Mouse (Mus musculus) neural tube, embryonic 12.5 days (tissue): ENCODE results near the gene Dnajc3. TPM values are rescaled to one million over a fixed set of nuclear protein-coding genes. Genes with fewer than 3 reads are reported as not detected.
A peak's percentile ranks its signal among the peaks of the same experiment; 100 is the strongest.

Experiments used
- ATAC-seq: fragments of 200-750 bp; cut with Nextera tagmentation; 2 replicates; pipeline ENCODE4 v1.8.0; 2017; ENCODE audit warnings: low read depth, mild to moderate bottlenecking, moderate TSS enrichment, moderate library complexity; ENCODE audit not compliant: low FRiP score
- H3K27ac ChIP-seq: fragments of 300-500 bp; sonication (generic); 2 replicates; pipeline ENCODE4 v1.5.1; 2016
- H3K27me3 ChIP-seq: fragments of 300-500 bp; sonication (generic); replicated peaks from 2 replicates; pipeline ENCODE4 v1.6.1; 2016; ENCODE audit warnings: mild to moderate bottlenecking
- H3K36me3 ChIP-seq: fragments of 300-500 bp; sonication (generic); 2 replicates; pipeline ENCODE4 v1.6.1; 2016; ENCODE audit warnings: mild to moderate bottlenecking
- H3K4me1 ChIP-seq: fragments of 300-500 bp; sonication (generic); 2 replicates; pipeline ENCODE4 v1.6.1; 2016
- H3K4me2 ChIP-seq: fragments of 300-500 bp; sonication (generic); replicated peaks from 2 replicates; pipeline ENCODE4 v1.6.1; 2016; ENCODE audit warnings: mild to moderate bottlenecking
- H3K4me3 ChIP-seq: fragments of 300-500 bp; sonication (generic); 2 replicates; pipeline ENCODE4 v1.5.1; 2016
- H3K9ac ChIP-seq: fragments of 300-500 bp; sonication (generic); 2 replicates; pipeline ENCODE4 v1.6.1; 2016; ENCODE audit warnings: mild to moderate bottlenecking
- H3K9me3 ChIP-seq: fragments of 300-500 bp; sonication (generic); 2 replicates; pipeline ENCODE4 v1.6.1; 2016; ENCODE audit warnings: mild to moderate bottlenecking
- WGBS: fragments of 180-500 bp; shearing (Covaris S2); methylation state at CpG from one replicate; pipeline ENCODE4 v1.1.7; 2016; 5-methylcytosine and 5-hydroxymethylcytosine counted together
- polyA plus RNA-seq: library from polyadenylated mRNA; unstranded; fragments of >200 nt; fragmentation: Nextera tagmentation; extraction: Ambion mirVana; gene quantifications from 2 replicates; pipeline ENCODE4 v1.2.1, GENCODE M21; 2016

The Dnajc3 gene
- polyA plus RNA-seq, 1 experiment from 2014 or later: 25.6 TPM

DNA sequence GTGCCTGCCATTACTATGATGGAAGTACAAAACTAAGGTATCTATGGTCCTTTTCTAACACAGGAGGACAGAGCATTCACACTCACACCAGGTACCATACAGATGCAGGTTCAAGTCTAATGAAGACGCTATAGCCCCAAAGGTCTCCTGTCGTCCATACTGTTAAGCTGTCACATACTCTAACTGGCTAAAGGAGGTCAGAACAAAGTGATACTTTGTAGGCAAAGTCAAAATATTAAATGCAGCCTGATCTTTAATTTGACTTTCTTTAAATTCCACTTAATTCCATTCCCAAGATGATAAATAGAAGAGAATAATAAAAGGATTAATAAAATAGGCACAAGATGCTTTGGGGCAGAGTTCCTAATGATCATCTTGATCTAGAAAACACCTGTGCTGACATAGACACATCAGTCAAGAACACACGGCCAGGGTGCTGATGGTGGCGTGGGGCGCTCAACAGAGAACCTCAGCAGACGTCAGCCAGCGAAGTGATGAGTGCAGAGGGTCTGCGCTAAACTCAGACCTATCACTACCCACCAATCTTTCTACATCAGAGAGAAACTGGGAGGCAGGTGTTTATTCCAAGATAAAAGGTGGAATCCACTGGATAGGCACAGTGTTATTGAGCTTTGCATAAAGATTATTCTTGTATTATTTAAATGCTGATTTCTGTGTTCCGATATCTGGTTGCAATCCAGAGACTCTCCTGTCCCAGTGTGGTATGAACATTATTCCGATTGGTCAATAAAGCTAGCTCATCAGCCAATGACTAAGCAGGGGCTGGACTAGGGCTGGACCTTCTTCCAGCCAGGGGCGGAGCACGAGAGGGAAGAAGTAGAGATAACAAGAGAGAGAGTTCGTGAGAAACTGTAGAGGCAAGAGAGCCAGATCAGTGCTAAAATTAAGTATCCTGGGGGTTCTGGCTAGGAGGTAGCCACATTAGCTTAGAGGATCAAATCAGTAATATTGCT is 50.0 kb downstream of the Dnajc3 start:
- 58% methylated on average over 13 of the region's 13 CpGs for WGBS
- no peak overlapping the region for H3K9ac ChIP-seq
- H3K27ac ChIP-seq: no peak overlapping the region
- ATAC-seq: peak; percentile 61; the same call in 1 of the 2 replicates
- no peaks in the 10 kb centered on the region for H3K4me1 ChIP-seq
- H3K27me3 ChIP-seq: no peaks in the 10 kb centered on the region
- H3K36me3 ChIP-seq: peaks cover 16% of the 10 kb centered on the region
- H3K4me3 ChIP-seq: no peak overlapping the region
- H3K4me2 ChIP-seq: peak overlapping the region; percentile 30; the same call in 1 of the 2 replicates
- no peaks in the 10 kb centered on the region for H3K9me3 ChIP-seq

DNA sequence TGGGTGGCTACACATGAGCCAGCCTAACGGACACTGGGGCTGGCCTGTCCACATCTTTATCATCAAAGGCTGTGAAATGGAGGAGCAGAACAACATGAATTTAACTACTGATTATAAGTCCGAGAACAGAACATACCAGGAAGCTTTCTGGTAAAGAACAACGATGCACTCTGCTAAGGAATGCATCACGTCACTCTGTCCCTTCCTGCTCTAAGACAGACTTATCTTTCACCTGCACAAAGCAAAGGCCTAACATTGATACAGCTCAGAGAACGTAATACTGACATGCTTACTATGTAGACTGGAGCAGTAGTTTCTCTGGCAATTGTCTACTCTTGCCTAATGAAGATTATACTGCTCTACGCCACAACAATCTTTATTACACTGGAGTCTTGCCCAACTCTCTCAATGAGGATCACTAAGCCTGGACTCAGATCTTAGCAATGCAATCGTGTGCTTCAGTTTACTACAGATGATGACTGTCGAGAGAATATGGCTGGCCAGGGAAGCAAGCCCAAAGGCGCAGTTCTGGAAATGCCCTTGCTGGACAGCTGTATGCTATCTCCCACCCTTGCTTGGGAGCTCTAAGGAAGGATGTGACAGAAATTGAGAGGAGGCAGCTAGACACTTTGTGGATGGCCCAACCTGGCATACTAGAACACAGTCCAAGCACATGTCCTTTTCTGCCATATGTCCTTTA is 57.6 kb downstream of the Dnajc3 start:
- ATAC-seq: no peak
- no peak overlapping the region for H3K27ac ChIP-seq
- no peak overlapping the region for H3K4me3 ChIP-seq
- no peaks in the 10 kb centered on the region for H3K9me3 ChIP-seq
- H3K4me2 ChIP-seq: no peak overlapping the region
- no peak overlapping the region for H3K9ac ChIP-seq
- H3K27me3 ChIP-seq: no peaks in the 10 kb centered on the region
- no peaks in the 10 kb centered on the region for H3K4me1 ChIP-seq
- H3K36me3 ChIP-seq: peaks cover 31% of the 10 kb centered on the region
- 89% methylated on average over 9 of the region's 9 CpGs for WGBS

DNA sequence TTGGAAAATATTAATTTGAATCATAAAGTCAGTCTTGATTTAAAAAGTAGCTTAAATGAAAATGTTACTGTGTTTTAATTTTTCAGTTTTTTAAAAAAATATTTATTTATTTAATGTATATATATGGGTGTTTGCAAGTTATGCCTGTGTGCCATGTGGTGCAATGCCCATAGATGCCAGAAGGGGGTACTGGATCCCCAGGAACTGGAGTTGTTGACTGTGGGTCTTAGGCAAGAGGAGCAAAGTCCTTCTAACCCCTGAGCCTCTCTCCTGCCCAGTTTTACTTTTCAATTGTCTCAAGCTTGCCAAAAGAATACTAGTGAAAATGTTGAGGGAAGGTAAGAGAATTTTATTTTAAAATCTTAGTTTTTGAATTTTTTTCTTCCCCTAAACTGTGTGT is 65.5 kb downstream of the Dnajc3 start:
- no peaks in the 10 kb centered on the region for H3K9me3 ChIP-seq
- peaks cover 13% of the 10 kb centered on the region for H3K36me3 ChIP-seq
- H3K9ac ChIP-seq: no peak overlapping the region
- ATAC-seq: no peak
- peaks cover 6% of the 10 kb centered on the region; the same call in 1 of the 2 replicates for H3K4me1 ChIP-seq
- H3K27me3 ChIP-seq: no peaks in the 10 kb centered on the region
- H3K4me2 ChIP-seq: no peak overlapping the region
- no peak overlapping the region for H3K4me3 ChIP-seq
- H3K27ac ChIP-seq: no peak overlapping the region

DNA sequence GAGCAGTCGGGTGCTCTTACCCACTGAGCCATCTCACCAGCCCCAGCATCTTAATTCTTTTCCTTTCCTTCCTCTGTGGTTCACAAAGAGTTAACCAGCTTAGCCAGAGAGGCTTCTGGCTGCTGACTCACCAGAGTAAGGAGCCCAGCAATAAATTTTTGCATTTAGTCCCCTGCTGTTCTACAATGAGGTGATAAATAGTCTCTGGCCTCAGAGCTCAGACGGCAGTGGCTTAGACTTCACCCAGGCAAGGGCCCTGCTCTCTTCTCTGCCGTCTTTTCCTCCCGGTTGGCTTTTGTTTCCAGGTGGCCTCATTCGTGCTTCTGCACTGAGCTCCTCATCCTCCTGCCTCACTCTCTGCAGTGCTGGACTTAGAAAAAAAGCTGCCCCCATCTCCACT is 68.1 kb downstream of the Dnajc3 start:
- 4% methylated on average over 5 of the region's 5 CpGs for WGBS
- ATAC-seq: peak; percentile 13; the same call in 1 of the 2 replicates
- no peak overlapping the region for H3K9ac ChIP-seq
- H3K27me3 ChIP-seq: no peaks in the 10 kb centered on the region
- H3K36me3 ChIP-seq: peaks cover 13% of the 10 kb centered on the region
- H3K9me3 ChIP-seq: no peaks in the 10 kb centered on the region
- H3K4me2 ChIP-seq: peak overlapping the region; percentile 88
- H3K4me1 ChIP-seq: peaks cover 6% of the 10 kb centered on the region; the same call in 1 of the 2 replicates
- no peak overlapping the region for H3K4me3 ChIP-seq
- H3K27ac ChIP-seq: peak overlapping the region; percentile 16; the same call in 1 of the 2 replicates

DNA sequence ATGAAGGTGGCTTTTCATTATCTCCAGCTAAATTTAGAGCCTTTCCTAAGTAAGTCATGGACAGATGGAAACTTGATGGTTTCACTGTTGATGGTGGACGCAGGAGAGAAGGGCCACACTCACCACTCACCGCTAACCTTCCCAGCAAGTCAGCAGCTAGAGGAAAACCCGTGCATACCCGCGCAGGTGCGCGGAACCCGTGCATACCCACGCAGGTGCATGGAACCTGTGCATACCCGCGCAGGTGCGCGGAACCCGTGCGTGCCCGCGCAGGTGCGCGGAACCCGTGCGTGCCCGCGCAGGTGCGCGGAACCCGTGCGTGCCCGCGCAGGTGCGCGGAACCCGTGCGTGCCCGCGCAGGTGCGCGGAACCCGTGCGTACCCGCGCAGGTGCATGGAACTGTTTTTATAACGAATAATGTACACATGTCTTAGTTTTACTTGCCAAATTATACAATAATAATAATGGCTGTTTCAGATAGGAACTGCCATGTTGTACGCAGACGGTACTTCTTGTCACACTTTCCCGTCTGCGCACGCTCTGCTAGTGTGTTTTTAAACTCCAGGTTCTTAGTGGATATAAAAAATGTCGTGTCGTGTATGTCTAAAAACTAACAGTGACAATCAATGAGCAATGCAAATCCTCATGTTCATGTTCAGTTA is 68.8 kb downstream of the Dnajc3 start:
- 1% methylated on average over 49 of the region's 49 CpGs for WGBS
- peak overlapping the region; percentile 39 for H3K4me3 ChIP-seq
- no peaks in the 10 kb centered on the region for H3K27me3 ChIP-seq
- peak; percentile 26; the same call in 1 of the 2 replicates for ATAC-seq
- peak overlapping the region; percentile 49; the same call in 1 of the 2 replicates for H3K9ac ChIP-seq
- H3K27ac ChIP-seq: no peak overlapping the region
- H3K36me3 ChIP-seq: peaks cover 9% of the 10 kb centered on the region
- peak overlapping the region; percentile 88 for H3K4me2 ChIP-seq
- no peaks in the 10 kb centered on the region for H3K9me3 ChIP-seq
- H3K4me1 ChIP-seq: peaks cover 6% of the 10 kb centered on the region; the same call in 1 of the 2 replicates

DNA sequence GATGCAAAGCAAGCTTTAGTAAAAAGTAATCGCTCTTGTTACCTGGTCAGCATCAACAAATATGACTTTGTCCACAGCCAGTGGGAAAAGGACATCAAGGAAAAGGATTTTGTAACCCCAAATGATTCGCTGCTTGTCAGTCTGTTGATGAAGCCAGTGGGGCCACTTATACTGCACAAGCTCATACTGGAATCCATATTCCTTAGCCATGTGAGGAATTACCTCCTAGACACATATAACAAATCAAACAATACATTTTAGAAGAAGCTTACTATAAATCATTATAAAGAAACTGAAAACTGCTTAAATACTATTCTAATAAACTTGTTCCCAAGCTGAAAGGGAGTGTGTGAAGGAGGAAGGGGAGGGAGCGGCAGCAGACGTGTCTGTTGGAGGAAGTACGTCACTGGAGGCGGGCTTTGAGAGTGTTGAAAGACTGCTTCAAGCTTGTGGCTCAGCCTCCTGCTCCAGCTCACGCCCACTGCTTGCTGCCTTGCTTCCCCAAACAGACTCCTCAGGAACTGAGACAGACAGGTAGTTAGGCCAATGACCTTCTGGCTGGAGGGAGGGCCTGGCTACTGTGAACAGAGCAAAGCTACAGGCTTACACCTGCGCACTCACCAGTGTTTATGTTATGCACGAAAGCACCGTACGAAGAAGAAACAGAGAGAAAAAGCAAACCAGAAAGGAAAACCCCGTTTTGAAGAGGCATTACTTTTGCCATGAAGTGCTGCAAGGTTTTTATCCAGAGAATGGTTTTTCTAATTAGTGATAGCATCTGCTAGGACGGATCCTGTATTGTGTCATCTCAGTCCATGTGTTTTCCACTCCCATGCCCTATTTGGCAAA is 69.6 kb downstream of the Dnajc3 start:
- Histone ChIP-seq H3K27ac (no peak overlapping the region), H3K9ac (peak overlapping the region; percentile 49; the same call in 1 of the 2 replicates), H3K4me1 (peaks cover 6% of the 10 kb centered on the region; the same call in 1 of the 2 replicates), H3K9me3 (no peaks in the 10 kb centered on the region), H3K4me2 (peak overlapping the region; percentile 88), H3K27me3 (no peaks in the 10 kb centered on the region), H3K36me3 (peaks cover 6% of the 10 kb centered on the region; the same call in 1 of the 2 replicates), H3K4me3 (peak overlapping the region; percentile 39)
- peak; percentile 99 for ATAC-seq
- WGBS: 1% methylated on average over 13 of the region's 13 CpGs

DNA sequence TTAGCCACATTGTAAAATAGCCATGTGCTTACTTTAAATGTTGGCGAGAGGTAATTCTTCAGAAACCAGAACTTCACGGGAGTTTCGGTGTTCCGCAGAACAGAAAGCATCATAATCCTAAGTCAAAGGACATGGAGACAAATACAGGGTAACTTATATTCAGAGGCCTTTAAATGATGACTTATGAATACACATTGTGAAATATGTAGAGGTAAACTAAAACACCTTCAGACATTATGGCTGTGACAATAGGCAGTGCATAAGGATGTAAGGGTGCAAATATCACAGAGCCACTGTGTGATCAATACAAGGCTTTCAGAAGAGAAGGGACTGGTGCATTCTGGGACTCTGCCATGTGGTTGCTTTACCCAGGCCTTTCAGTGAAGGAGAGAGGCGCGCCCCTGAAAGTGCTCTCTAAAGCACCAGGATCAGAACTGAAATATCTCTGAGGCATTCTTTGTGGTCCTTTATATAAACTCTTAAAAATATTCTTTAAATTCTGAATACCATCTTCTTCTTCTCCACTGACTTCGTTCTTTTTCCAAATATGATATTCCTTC is 70.3 kb downstream of the Dnajc3 start:
- H3K9me3 ChIP-seq: no peaks in the 10 kb centered on the region
- H3K4me3 ChIP-seq: 0 out of 2 replicates have a peak overlapping the region, but pooled peaks have one; percentile 39
- 54% methylated on average over 7 of the region's 7 CpGs for WGBS
- H3K4me2 ChIP-seq: peak overlapping the region; percentile 88
- peaks cover 6% of the 10 kb centered on the region; the same call in 1 of the 2 replicates for H3K4me1 ChIP-seq
- no peak overlapping the region for H3K27ac ChIP-seq
- peaks cover 3% of the 10 kb centered on the region; the same call in 1 of the 2 replicates for H3K36me3 ChIP-seq
- no peak for ATAC-seq
- no peaks in the 10 kb centered on the region for H3K27me3 ChIP-seq
- H3K9ac ChIP-seq: no peak overlapping the region

DNA sequence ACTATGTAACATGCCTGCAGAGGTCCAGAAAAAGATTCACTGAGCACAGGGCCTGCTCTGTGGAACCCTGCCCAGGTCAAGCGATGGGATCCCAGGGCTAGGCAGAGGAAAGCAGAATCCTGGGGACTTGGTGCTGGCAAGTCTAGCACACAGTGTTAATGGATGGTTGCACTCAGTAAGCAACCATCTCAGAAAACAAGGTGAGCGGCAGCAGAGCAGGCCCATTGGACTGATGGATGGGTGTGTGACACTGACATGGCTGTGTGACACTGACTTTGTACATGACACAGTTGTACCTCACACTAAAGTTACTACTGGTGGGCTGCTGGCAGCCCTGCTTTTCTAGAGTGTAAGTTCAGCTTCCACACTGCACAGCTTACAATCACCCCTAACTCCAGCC is 71.8 kb downstream of the Dnajc3 start:
- Histone ChIP-seq H3K4me3 (no peak overlapping the region), H3K9me3 (no peaks in the 10 kb centered on the region), H3K27me3 (no peaks in the 10 kb centered on the region), H3K4me2 (no peak overlapping the region), H3K27ac (no peak overlapping the region), H3K9ac (no peak overlapping the region), H3K36me3 (peaks cover 3% of the 10 kb centered on the region; the same call in 1 of the 2 replicates), H3K4me1 (peaks cover 6% of the 10 kb centered on the region; the same call in 1 of the 2 replicates)
- ATAC-seq: no peak
- 89% methylated on average over 2 of the region's 2 CpGs for WGBS

DNA sequence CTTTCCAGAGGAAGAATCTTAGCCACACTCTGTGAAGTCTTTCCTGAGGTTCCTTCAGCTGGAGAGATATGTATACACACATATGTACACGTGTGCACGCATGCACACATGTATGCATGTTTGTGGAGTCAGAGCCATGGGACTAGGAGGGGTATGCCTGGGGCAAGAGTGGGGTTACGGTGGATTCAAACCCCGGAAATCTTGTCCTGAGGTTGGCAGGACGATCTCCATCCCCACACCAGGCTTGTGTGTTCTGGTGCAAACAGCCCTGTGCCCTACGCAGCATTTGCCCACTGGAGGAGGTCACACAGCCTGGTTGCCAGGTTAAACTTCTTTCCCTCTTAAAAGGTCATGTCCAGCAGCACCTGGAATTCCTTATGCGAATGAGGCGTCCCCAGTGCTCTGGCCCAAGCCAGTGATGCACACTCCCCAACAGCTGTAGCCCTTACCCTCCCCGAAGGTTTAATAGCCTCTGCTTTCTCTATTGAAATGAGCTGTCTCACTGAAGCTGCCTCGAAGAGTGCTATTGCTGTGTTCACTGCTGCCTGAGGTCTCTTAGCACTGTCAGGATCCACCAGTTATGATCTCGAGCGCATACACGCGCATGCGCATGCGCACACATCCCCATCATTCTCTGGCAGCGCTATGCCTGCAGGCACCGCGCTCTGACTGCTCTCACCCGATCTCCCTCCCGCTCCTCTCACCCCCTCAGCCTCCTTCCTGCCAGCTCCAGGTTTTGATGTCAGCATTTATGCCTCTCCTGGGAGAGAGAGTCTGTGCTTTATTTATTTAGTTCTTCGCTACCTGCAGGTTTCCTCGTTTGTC is 75.0 kb downstream of the Dnajc3 start:
- H3K36me3 ChIP-seq: peaks cover 3% of the 10 kb centered on the region; the same call in 1 of the 2 replicates
- no peak overlapping the region for H3K4me3 ChIP-seq
- peak overlapping the region; percentile 40 for H3K4me2 ChIP-seq
- H3K27me3 ChIP-seq: no peaks in the 10 kb centered on the region
- WGBS: 59% methylated on average over 23 of the region's 23 CpGs
- peak overlapping the region; percentile 37; the same call in 1 of the 2 replicates for H3K27ac ChIP-seq
- no peaks in the 10 kb centered on the region for H3K9me3 ChIP-seq
- ATAC-seq: peak; percentile 87
- H3K4me1 ChIP-seq: no peaks in the 10 kb centered on the region
- H3K9ac ChIP-seq: no peak overlapping the region

DNA sequence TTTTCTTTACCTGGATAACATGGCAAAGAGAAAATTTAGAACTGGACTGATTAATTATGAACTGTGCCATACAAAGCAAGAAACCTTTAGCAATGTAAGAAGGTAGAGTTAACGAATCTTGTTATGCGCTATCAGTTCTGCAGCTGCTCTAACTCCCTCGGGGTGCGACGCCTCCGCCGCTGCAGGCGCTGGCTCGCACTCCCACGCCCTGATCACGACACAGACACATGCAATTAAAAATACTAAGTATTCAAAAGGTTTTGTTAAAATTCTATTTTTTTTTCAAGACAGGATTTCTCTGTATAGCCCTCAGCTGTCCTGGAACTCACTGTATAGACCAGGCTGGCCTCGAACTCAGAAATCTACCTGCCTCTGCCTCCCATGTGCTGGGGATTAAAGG is 75.8 kb downstream of the Dnajc3 start:
- H3K9ac ChIP-seq: no peak overlapping the region
- peaks cover 3% of the 10 kb centered on the region; the same call in 1 of the 2 replicates for H3K36me3 ChIP-seq
- ATAC-seq: peak; percentile 65
- H3K4me2 ChIP-seq: peak overlapping the region; percentile 40
- H3K4me3 ChIP-seq: no peak overlapping the region
- H3K9me3 ChIP-seq: no peaks in the 10 kb centered on the region
- 68% methylated on average over 12 of the region's 12 CpGs for WGBS
- H3K4me1 ChIP-seq: no peaks in the 10 kb centered on the region
- no peaks in the 10 kb centered on the region for H3K27me3 ChIP-seq
- H3K27ac ChIP-seq: no peak overlapping the region
